Mouse (Mus musculus) frontal cortex, postnatal 25 days (tissue): ENCODE measurements at regions not wholly inside any gene's neighbourhood (a gene's known extent, or its start where the extent isn't known, plus 50 kb on each side); places are given as distances from the start of the nearest gene placed in this dataset.

Source experiments
- DNase-seq, 2 experiments: peaks; one replicate each; pipeline ENCODE4 v3.0.0; 2022; ENCODE audit warnings: low spot score in 2 of 2

DNA sequence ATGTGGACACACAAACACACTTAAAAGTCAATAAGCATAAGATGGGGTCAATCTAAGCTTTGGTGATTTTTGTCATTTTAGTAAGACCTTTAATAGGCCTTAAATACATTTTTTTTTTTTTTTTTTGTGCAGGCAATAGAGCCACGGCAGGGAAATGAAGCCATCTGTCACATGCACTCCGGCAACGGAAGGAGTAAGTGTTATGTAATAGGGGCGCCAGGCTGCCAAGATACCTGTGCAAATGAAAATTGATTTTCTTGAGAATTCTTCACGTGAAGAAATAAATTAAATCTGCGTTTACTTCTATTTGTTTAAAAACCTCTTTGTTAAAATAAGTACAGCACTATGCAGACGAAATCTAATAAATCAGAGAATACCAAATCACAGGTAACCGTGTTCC lies 54.6 kb upstream of the Card11 start:
- DNase-seq, result no peak

GRCm38 (mm10) chr5:141055596-141056343 lies 55.4 kb upstream of the Card11 start:
- DNase-seq, result no peak

DNA sequence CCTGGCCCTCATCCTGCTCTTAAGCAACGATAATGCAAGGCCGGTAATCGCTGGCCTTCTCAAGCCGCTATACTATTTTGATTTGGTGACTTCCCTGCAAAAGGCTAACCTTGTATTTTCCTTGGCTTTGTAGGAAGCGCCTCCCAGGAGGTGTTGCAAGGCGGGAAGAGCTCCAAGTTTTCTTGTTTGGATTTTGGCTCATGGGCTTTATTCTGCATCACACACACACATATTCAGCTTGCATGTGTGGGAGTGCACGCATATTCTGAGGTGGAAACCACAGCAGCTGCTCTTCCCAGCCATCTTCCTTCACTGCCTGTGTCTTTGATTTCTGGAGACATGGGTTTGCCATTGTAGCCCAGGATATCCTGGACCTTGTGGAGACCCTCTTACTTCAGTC lies 57.8 kb upstream of the Card11 start:
- peak; percentile 11 to 14 for DNase-seq

- DNase-seq, result no peak
Observed at GRCm38 (mm10) chr5:141058863-141059262, 58.5 kb upstream of the Card11 start.

GRCm38 (mm10) chr5:141062144-141062543 lies 61.8 kb upstream of the Card11 start:
- DNase-seq, result no peak

GRCm38 (mm10) chr5:141067561-141067960 lies 67.2 kb upstream of the Card11 start:
- no peak for DNase-seq

GRCm38 (mm10) chr5:141074457-141074856 lies 74.1 kb upstream of the Card11 start:
- no peak for DNase-seq

GRCm38 (mm10) chr5:141076158-141076557 lies 75.8 kb upstream of the Card11 start:
- DNase-seq, result no peak

DNA sequence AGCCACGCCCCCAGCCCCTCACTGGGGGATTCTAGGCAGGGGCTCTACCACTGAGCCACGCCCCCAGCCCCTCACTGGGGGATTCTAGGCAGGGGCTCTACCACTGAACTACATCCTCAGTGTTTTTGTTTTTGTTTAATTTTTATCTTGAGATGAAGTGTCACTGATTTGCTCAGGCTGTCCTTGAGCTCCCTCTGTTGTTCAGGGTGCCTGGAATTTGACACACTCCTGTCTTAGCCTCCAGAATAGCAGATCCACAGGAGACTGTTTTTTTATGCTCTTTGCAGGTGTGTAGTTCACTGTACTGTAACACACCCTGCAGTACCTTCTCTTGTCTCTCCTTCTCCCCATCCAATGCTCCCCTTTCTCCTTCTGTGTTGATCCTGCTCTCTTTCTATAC lies 76.6 kb upstream of the Card11 start:
- DNase-seq, result no peak

DNA sequence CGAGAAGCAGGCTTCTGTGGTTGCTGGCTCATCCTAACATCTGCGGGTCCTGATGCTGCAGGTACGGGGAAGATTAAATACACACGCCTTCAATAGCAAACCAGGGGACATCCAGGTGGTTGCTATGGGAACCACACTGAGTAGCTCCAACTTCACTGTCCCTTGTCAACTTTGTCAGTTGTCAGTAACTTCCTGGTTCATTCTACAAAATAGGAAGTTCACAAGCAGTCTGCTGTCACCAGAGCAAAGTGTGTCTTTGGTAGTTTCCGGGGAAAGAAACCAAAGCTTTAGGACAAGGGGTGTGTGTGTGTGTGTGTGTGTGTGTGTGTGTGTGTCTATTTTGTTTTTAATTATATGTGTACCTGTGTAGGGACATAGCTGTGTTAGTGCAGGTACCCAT lies 80.5 kb upstream of the Card11 start:
- DNase-seq, result no peak

- DNase-seq, result no peak
Observed at GRCm38 (mm10) chr5:141084056-141084730, 83.8 kb upstream of the Card11 start.

- no peak for DNase-seq
Observed at GRCm38 (mm10) chr5:141084746-141085145, 84.4 kb upstream of the Card11 start.

- no peak for DNase-seq
Observed at GRCm38 (mm10) chr5:141091676-141092075, 91.3 kb upstream of the Card11 start.

- peak; percentile 47 to 59 for DNase-seq
Observed at GRCm38 (mm10) chr5:141093641-141094040, 93.3 kb upstream of the Card11 start.

- DNase-seq, result no peak
Observed at GRCm38 (mm10) chr5:141097878-141098277, 97.5 kb upstream of the Card11 start.

DNA sequence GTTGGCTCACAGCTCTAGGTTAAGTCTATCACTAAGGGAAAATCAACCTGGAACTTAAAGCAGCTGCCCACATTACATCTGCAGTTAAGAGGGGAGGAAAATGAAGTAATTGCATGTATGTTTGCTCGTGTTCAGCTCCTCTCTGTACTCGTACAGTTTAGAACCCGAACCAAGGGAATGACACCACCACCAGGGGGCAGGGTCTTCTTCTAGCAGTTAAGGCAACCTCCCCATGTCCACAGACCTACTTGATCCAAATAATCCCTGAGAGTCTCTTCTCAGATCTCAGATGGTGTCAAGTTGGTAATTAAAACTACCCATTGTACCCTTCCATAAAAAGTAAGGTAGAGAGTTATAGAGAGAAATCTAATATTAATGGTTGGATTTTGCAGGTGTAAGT lies 111.3 kb upstream of the Card11 start:
- no peak for DNase-seq

GRCm38 (mm10) chr5:141115273-141115904 lies 115.0 kb upstream of the Card11 start:
- no peak for DNase-seq

DNA sequence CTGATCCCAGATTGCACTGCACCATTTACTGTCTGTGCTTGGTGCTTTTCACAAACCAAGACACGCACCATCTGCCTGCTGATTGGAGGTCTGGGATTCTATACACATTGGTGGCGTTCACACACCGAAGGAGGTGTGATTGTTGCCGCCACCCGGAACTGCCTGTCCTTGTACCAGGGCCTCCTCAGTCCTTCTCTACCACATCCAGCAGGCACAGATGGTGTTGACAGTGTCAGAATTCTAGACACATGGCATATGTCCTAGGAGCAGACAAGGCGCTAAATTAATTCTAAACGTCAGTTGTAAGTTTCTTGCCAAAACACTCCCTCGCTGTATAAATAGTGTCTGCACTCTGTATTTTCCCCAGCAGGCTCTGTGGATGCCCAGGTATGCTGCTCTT lies 115.6 kb upstream of the Card11 start:
- peak; percentile 41 to 45 for DNase-seq

- DNase-seq, result no peak
Observed at GRCm38 (mm10) chr5:141125870-141126269, 115.4 kb upstream of the Sdk1 start.

GRCm38 (mm10) chr5:141126536-141126935 lies 114.8 kb upstream of the Sdk1 start:
- no peak for DNase-seq

- DNase-seq, result no peak
Observed at GRCm38 (mm10) chr5:141131036-141131435, 110.3 kb upstream of the Sdk1 start.

DNA sequence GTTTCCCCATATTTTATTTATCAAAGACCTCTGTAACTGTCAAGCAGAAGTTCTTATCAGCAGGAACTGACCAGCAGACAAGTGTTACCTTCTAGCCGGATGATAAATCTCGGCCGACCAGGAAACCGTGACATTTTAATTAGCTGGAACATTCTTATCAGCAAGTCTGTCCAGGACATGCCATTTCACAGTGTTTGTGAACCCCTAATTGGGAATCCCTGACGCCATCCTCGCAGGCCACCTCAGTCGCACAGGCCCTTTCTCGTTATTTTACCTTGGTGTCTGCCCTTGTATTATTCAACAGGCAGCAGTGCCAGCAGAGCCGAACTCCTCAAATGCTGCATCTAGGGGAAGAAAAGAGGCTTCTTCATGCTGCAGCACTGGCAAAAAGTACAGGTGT lies 109.4 kb upstream of the Sdk1 start:
- no peak for DNase-seq

DNA sequence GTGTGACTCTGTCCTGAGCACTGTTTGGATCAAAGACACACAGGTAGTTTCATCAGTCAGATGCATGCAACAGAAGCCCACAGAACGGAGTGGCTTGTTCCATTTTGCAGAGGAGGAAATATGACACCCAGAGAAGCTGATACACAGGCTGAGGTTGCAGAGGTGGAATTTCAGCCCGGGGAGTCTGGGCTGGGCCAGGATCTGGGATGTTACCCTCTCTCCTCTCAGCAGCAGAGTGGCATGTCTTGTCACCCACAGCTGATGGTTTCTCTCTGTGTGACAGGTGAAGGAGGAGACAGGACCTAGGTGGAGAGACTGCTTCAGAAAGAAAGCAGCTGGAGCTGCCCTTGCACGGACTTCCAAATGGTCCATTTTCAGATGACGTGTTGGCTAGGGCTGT lies 105.1 kb upstream of the Sdk1 start:
- DNase-seq, result no peak
